Mouse (Mus musculus) hindbrain, embryonic 12.5 days (tissue): ENCODE measurements around the gene Lbp. TPM values are rescaled to one million over a fixed set of nuclear protein-coding genes. Genes with fewer than 3 reads are reported as not detected.

Source experiments
- ATAC-seq: fragments of 200-750 bp; cut with Nextera tagmentation; 2 replicates; pipeline ENCODE4 v1.8.0; 2017; ENCODE audit warnings: moderate TSS enrichment; ENCODE audit not compliant: low FRiP score
- H3K27ac ChIP-seq: fragments of 300-500 bp; sonication (generic); 2 replicates; pipeline ENCODE4 v1.5.1; 2016; ENCODE audit warnings: mild to moderate bottlenecking
- H3K27me3 ChIP-seq: fragments of 300-500 bp; sonication (generic); 2 replicates; pipeline ENCODE4 v1.6.1; 2016; ENCODE audit warnings: mild to moderate bottlenecking
- H3K36me3 ChIP-seq: fragments of 300-500 bp; sonication (generic); 2 replicates; pipeline ENCODE4 v1.6.1; 2016; ENCODE audit warnings: mild to moderate bottlenecking
- H3K4me1 ChIP-seq: fragments of 300-500 bp; sonication (generic); 2 replicates; pipeline ENCODE4 v1.6.1; 2016
- H3K4me2 ChIP-seq: fragments of 300-500 bp; sonication (generic); replicated peaks from 2 replicates; pipeline ENCODE4 v1.6.1; 2016; ENCODE audit warnings: mild to moderate bottlenecking
- H3K4me3 ChIP-seq: fragments of 300-500 bp; sonication (generic); 2 replicates; pipeline ENCODE4 v1.5.1; 2016; ENCODE audit warnings: mild to moderate bottlenecking
- H3K9ac ChIP-seq: fragments of 300-500 bp; sonication (generic); 2 replicates; pipeline ENCODE4 v1.6.1; 2016; ENCODE audit warnings: mild to moderate bottlenecking, moderate library complexity
- H3K9me3 ChIP-seq: fragments of 300-500 bp; sonication (generic); replicated peaks from 2 replicates; pipeline ENCODE4 v1.6.1; 2016; ENCODE audit warnings: mild to moderate bottlenecking
- WGBS: fragments of 180-500 bp; shearing (Covaris S2); methylation state at CpG from one replicate; pipeline ENCODE4 v1.1.7; 2016; 5-methylcytosine and 5-hydroxymethylcytosine counted together
- polyA plus RNA-seq: library from polyadenylated mRNA; unstranded; fragments of >200 nt; fragmentation: Nextera tagmentation; extraction: Ambion mirVana; gene quantifications from 2 replicates; pipeline ENCODE4 v1.2.1, GENCODE M21; 2016

Gene Lbp
- polyA plus RNA-seq, 1 experiment from 2014 or later = 3.9 TPM

DNA sequence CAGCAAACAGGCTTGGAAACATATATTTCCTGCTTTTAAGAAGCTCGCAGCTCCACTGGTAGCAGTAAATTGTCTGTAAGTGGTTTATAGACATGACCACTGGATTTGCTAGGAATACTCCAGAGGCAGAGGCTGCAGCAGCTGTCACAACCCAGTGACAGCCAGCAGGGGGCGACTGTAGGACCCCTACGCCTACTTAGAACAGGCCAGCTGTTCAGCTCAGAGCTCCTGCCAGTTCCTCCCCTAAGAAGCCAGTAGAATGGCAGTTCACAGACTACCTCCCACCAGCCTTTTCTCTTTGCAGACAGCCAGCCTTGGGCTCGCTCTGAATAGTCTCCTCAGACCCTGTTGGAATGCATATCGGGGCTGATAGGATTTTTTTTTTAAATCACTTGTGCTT is 10.7 kb downstream of the Lbp start:
- Histone ChIP-seq H3K9me3 (no peaks in the 10 kb centered on the region), H3K27me3 (no peaks in the 10 kb centered on the region), H3K4me3 (no peak overlapping the region), H3K4me1 (peaks cover 4% of the 10 kb centered on the region; the same call in 1 of the 2 replicates), H3K9ac (no peak overlapping the region), H3K4me2 (no peak overlapping the region), H3K27ac (no peak overlapping the region), H3K36me3 (no peaks in the 10 kb centered on the region)
- 10% methylated on average over 5 of the region's 5 CpGs for WGBS
- ATAC-seq = peak; percentile 64; the same call in 1 of the 2 replicates

DNA sequence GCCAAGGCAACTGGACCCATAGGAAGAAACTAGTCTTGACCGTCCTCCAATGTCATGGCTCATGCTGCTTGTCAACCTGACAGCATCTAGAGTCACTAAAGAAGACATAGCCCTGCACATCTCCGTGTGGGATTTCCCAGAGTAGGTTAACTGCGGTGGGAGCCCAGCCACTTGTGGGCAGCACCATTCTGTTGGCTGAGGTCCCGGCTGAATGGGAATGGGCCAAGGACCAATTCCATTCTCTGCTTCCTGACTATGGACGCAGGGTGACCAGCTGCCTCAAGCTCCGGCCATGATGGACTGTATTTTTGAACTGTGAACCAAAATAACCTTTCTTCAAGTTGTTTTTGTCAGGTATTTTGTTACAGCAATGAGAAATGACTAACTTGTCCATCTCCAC is 15.3 kb downstream of the Lbp start:
- Histone ChIP-seq H3K4me2 (no peak overlapping the region), H3K4me3 (no peak overlapping the region), H3K36me3 (no peaks in the 10 kb centered on the region), H3K9ac (no peak overlapping the region), H3K4me1 (peaks cover 4% of the 10 kb centered on the region; the same call in 1 of the 2 replicates), H3K27ac (no peak overlapping the region), H3K27me3 (no peaks in the 10 kb centered on the region), H3K9me3 (no peaks in the 10 kb centered on the region)
- ATAC-seq = no peak
- 88% methylated on average over 6 of the region's 6 CpGs for WGBS

DNA sequence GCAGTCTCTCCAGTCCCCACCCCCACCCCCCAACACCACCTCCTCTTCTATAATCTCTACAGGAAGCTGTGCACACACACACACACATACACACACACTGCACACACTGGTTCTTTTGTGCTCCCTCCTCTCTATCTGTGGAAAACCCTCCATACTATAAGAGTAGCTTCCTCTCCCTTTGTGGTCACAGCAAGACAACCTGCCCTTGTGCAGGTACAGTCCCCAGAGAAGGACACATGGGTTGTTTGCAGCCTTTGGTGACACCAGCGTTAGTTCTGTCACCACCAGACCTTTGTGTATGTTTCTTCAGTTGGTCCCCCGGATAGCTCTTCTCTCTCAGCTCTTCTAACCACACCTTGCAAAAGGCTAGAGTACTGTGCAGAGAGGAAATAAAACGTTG is 16.6 kb downstream of the Lbp start:
- no peak for ATAC-seq
- no peaks in the 10 kb centered on the region for H3K4me1 ChIP-seq
- WGBS = 76% methylated on average over 3 of the region's 3 CpGs
- no peak overlapping the region for H3K4me2 ChIP-seq
- H3K9ac ChIP-seq = no peak overlapping the region
- no peak overlapping the region for H3K27ac ChIP-seq
- no peaks in the 10 kb centered on the region for H3K27me3 ChIP-seq
- no peak overlapping the region for H3K4me3 ChIP-seq
- H3K9me3 ChIP-seq = no peaks in the 10 kb centered on the region
- no peaks in the 10 kb centered on the region for H3K36me3 ChIP-seq

DNA sequence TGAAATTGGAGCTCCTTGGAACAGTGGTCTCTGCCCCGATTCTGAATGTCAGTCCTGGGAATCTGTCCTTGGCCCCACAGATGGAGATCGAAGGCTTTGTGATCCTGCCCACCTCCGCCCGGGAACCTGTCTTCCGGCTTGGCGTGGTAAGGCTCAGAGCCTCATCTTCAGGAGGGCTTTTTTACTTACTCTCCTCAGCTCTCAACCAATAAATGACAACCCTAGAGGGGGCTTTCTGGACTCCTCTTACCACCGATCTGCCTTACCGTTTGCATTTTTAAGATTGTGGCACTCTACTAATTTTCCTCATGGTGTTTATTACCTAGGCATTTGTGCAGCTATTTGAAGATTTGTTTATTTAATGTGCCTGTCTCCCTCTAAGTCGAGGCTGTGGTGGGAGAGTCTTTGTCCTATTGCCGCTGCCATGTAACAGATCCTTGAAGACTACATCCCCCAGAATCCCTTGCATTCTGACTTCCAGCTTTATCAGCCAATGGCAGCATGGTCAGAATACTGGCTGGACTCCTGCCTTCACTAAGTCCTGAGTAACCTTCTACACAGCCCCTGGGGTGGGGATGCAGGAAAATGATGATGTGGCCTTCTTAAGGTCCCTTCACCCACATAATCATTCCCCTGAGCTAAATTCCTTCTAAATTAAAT is 18.4 kb downstream of the Lbp start:
- 56% methylated on average over 10 of the region's 10 CpGs for WGBS
- Histone ChIP-seq H3K9me3 (no peaks in the 10 kb centered on the region), H3K4me3 (no peak overlapping the region), H3K4me2 (no peak overlapping the region; the same call in 1 of the 2 replicates), H3K27me3 (no peaks in the 10 kb centered on the region), H3K27ac (no peak overlapping the region), H3K36me3 (no peaks in the 10 kb centered on the region), H3K4me1 (no peaks in the 10 kb centered on the region), H3K9ac (no peak overlapping the region)
- peak; percentile 72; the same call in 1 of the 2 replicates for ATAC-seq

DNA sequence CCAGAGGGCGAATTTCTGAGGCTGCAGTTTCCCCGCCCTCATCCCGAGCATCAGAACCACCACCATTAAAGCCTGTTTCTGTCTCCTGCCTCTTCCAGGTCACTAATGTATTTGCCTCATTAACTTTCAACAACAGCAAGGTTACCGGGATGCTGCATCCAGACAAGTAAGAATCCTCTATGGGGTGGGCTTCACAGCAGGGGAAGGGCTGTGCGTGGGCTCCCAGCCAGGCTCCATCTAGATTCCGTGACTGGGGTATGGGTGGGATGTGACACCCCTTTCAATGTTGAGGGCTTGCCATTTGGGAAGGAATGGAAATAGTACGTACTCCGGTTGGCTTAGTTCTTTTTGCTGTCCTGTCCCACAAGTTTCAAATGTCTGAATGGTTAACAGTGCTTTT is 19.3 kb downstream of the Lbp start:
- no peak overlapping the region for H3K4me3 ChIP-seq
- no peaks in the 10 kb centered on the region for H3K9me3 ChIP-seq
- no peak overlapping the region for H3K4me2 ChIP-seq
- no peaks in the 10 kb centered on the region for H3K36me3 ChIP-seq
- no peak for ATAC-seq
- no peak overlapping the region for H3K9ac ChIP-seq
- H3K4me1 ChIP-seq = no peaks in the 10 kb centered on the region
- no peaks in the 10 kb centered on the region for H3K27me3 ChIP-seq
- 51% methylated on average over 8 of the region's 8 CpGs for WGBS
- no peak overlapping the region for H3K27ac ChIP-seq

DNA sequence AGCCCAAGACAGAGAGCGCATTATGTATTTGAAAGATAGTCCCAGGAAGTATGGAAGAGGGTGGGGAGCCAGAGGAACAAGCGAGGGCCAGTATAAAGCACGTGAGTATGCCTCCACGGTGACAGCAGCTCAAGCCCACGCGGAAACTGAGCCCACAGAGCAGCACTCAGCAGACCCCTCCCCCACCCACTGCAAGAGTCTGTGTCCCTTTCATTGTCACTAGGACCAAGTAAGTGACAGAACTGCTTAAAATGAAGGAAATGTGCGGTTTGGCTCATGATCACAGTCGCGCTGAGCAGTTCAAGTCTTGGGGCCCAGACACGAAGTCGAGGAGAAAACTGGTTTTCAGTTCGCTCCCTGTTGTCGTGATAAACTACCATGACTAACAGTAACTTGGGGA is 28.1 kb downstream of the Lbp start:
- 85% methylated on average over 13 of the region's 13 CpGs for WGBS
- ATAC-seq = no peak
- Histone ChIP-seq H3K4me3 (no peak overlapping the region), H3K27me3 (no peaks in the 10 kb centered on the region), H3K36me3 (no peaks in the 10 kb centered on the region), H3K27ac (no peak overlapping the region), H3K4me1 (peaks cover 5% of the 10 kb centered on the region; the same call in 1 of the 2 replicates), H3K4me2 (no peak overlapping the region), H3K9ac (no peak overlapping the region), H3K9me3 (no peaks in the 10 kb centered on the region)

DNA sequence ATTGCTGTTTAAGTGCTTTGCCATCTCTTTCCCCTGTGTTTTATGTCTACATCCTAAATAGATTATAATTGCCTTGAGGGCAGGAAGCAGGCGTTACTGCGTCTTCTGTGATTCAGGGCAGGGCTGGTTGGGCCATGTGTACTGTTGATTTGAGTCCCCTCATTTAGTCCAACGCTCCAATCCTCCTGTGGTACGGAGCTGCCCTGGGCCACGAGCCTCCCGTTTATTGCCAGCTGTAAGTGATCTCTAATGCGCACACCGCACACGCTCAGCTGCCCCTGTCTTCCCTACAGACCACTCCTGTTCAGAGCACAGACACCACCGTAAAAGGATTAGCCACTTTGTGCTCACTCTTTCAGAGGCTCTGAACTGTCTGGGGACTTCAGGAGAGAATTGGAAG is 31.4 kb downstream of the Lbp start:
- Histone ChIP-seq H3K9ac (no peak overlapping the region), H3K4me3 (no peak overlapping the region), H3K4me2 (no peak overlapping the region), H3K36me3 (no peaks in the 10 kb centered on the region), H3K4me1 (peaks cover 5% of the 10 kb centered on the region; the same call in 1 of the 2 replicates), H3K9me3 (no peaks in the 10 kb centered on the region), H3K27me3 (no peaks in the 10 kb centered on the region), H3K27ac (0 out of 2 replicates have a peak overlapping the region, but pooled peaks have one; percentile 0)
- 62% methylated on average over 10 of the region's 10 CpGs for WGBS
- ATAC-seq = peak; percentile 45; the same call in 1 of the 2 replicates

DNA sequence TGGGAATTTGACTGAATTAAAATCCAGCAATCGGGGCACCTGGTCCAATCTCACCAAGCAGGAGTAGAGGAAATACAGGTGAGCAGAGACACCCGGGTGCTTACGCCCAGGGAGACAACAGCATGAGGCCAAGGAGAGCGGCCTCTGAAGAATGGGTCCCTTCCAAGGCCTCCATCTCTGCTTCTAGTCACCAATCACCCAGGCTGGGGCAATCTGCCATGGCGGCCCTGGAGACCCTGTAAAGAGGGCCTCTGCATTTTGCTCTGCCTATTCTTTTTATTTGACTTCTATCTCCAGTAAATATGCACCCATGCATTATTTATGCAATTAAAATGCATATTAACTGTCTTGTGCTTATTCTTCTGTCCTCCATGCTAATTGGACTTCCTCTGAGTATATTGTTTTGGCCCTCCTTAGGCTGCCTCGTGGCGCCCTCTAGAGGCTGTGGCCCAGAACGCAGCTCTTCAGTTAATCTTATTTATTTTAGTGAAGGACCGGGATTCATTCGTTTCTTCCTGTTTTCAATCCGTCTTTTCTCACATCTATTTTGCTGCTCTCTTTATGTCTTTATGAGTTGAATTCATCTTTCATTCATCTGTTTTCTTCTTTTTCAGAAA is 33.8 kb downstream of the Lbp start:
- no peaks in the 10 kb centered on the region for H3K36me3 ChIP-seq
- ATAC-seq = peak; percentile 42
- no peak overlapping the region for H3K27ac ChIP-seq

DNA sequence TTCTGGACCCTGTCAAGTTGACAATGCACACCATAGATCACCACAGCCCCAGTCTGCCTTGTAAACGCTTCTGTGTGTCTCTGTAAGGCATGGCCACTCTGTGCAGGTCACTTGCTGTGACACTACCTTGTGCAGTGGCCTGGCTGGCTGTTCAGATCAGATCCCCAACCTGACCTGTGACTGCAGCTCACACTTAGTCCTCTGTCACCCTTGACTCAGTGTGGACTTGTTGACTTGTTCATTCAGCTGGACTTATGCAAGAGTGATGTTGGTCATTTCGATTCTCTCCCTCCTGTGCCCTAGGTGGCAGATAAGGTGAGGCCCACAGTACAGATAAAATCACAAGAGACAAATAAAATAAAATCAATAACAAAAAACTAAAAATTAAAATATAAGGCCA is 35.0 kb downstream of the Lbp start:
- no peak overlapping the region for H3K4me2 ChIP-seq
- H3K4me3 ChIP-seq = no peak overlapping the region
- H3K4me1 ChIP-seq = peaks cover 8% of the 10 kb centered on the region; the same call in 1 of the 2 replicates
- H3K36me3 ChIP-seq = no peaks in the 10 kb centered on the region
- ATAC-seq = no peak
- no peaks in the 10 kb centered on the region for H3K9me3 ChIP-seq
- no peak overlapping the region for H3K27ac ChIP-seq
- H3K9ac ChIP-seq = no peak overlapping the region
- H3K27me3 ChIP-seq = no peaks in the 10 kb centered on the region
- WGBS = 69% methylated on average over 2 of the region's 2 CpGs

More for the DNA sequence above, 33.8 kb downstream of the Lbp start:
- Histone ChIP-seq H3K9me3 (no peaks in the 10 kb centered on the region), H3K4me2 (no peak overlapping the region), H3K9ac (no peak overlapping the region), H3K27me3 (no peaks in the 10 kb centered on the region), H3K4me1 (peaks cover 10% of the 10 kb centered on the region; the same call in 1 of the 2 replicates), H3K4me3 (no peak overlapping the region)
- 37% methylated on average over 11 of the region's 11 CpGs for WGBS

DNA sequence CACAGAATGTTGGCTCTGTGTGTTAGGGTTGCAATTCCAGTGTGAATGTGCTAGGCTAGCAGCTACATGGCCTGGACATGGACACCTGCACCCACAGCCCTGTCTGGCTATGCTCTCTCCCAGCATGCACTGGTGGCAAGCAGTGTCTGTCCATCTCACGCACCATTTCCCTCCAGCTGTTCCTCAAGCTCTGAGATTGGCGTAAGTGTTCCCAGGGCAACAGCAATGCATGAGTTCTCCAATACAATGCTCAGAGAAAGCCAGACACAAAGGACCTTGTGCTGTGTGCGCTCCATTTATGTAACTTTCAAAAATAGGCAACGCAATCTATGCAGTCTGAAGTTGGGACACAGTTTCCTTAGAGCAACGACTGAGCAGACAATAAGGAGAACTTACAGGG is 37.2 kb downstream of the Lbp start:
- Histone ChIP-seq H3K27ac (peak overlapping the region; percentile 66; the same call in 1 of the 2 replicates), H3K4me1 (peaks cover 5% of the 10 kb centered on the region; the same call in 1 of the 2 replicates), H3K36me3 (no peaks in the 10 kb centered on the region), H3K4me3 (no peak overlapping the region), H3K9ac (no peak overlapping the region), H3K27me3 (no peaks in the 10 kb centered on the region), H3K4me2 (no peak overlapping the region), H3K9me3 (no peaks in the 10 kb centered on the region)
- ATAC-seq = peak; percentile 84
- WGBS = 26% methylated on average over 5 of the region's 5 CpGs

DNA sequence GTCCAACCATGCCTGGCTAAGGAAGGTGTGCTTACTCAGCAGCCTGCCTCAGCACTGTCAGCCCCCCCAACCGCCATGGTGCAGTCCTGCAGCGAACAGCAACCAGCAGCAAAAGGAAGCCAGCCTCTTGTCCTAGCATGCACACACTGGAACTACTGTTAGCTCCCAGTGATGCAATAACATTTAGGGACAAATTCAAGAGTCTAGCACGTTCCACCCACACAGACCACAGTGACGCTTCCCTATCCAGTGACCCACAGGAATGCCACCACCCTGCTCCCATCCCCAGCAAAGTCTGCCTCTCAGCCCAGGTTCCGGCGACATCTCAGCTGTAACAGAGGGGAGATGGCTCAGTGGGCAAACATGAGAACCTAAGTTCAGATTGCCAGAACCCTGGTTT is 40.2 kb downstream of the Lbp start:
- Histone ChIP-seq H3K4me2 (no peak overlapping the region), H3K9me3 (no peaks in the 10 kb centered on the region), H3K27ac (no peak overlapping the region), H3K4me3 (no peak overlapping the region), H3K36me3 (no peaks in the 10 kb centered on the region), H3K27me3 (no peaks in the 10 kb centered on the region), H3K4me1 (peaks cover 5% of the 10 kb centered on the region; the same call in 1 of the 2 replicates), H3K9ac (no peak overlapping the region)
- ATAC-seq = no peak
- 76% methylated on average over 6 of the region's 6 CpGs for WGBS

DNA sequence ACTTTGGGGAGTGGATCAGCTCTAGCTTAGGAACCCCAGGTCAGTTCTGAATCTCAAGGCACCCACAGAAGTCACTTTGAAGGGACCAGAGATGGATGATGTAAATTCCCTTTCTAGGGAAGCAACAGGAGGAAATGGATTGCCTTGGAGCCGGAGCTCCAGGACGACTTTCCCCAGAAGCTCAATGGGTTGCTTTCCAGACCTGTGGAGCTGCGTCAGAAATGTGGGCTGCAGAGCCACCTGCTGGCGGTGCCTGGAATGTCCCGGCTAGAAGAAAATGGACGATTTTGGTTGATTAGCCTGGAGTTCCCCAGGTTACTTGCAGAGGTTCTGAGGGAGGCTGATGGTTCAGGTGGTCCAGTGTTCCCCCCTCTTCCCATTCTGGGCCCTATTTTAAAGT is 41.6 kb downstream of the Lbp start:
- Histone ChIP-seq H3K4me2 (no peak overlapping the region), H3K4me1 (peaks cover 5% of the 10 kb centered on the region; the same call in 1 of the 2 replicates), H3K27ac (no peak overlapping the region), H3K9ac (no peak overlapping the region), H3K9me3 (no peaks in the 10 kb centered on the region), H3K36me3 (peaks cover 11% of the 10 kb centered on the region; the same call in 1 of the 2 replicates), H3K27me3 (no peaks in the 10 kb centered on the region), H3K4me3 (no peak overlapping the region)
- ATAC-seq = peak; percentile 15; the same call in 1 of the 2 replicates
- 3% methylated on average over 6 of the region's 6 CpGs for WGBS
